11 mouse cellular contexts compared by ENCODE assay signal in genomic region chr5:19908706-19909060, GRCm38 (mm10).
DNase-seq lines count a peak whose midpoint lies in the region; ATAC-seq lines count a peak whose summit lies in the region.
"Had no signal": no experiment of that assay in that cellular context is flagged by ENCODE, and none has a peak within 500 bp of the region (broad histone marks: within the 10 kb centered on the region; RNA-seq: fewer than 3 reads in every experiment).

No protein-coding gene starts in this region.

- 0 out of 2 replicates have a peak, but pooled peaks have one; percentile 3 for ATAC-seq in frontal cortex, adult (ENCODE audit: low TSS enrichment)
- no peak for ATAC-seq in lung, embryonic 15.5 days (ENCODE audit: borderline replicate concordance, extremely low read depth, low FRiP score, low TSS enrichment)
- no peak for ATAC-seq in hindbrain, embryonic 15.5 days (ENCODE audit: low FRiP score, low read depth)
- peak; percentile 26; the same call in 1 of the 2 replicates for ATAC-seq in neural tube, embryonic 14.5 days (ENCODE audit: low read depth)
- ATAC-seq: activated CD4-positive, CD25-positive, alpha-beta regulatory T cell, adult 4 months had no signal

- H3K4me1 ChIP-seq in lung, embryonic 15.5 days: 0 out of 2 replicates have a peak, but pooled peaks cover 6% of the 10 kb centered on the region
- H3K4me1 ChIP-seq in hindbrain, embryonic 15.5 days (replicated peaks): peaks cover 26% of the 10 kb centered on the region
- peaks cover 5% of the 10 kb centered on the region; the same call in 1 of the 2 replicates for H3K4me1 ChIP-seq in neural tube, embryonic 14.5 days (ENCODE audit: control insufficient read depth, insufficient read depth, low read length)
- H3K4me1 ChIP-seq: liver, embryonic 13.5 days had no signal

- H3K27me3 ChIP-seq in lung, embryonic 15.5 days: no peaks in the 10 kb centered on the region
- H3K27me3 ChIP-seq in hindbrain, embryonic 15.5 days: no peaks in the 10 kb centered on the region
- no peaks in the 10 kb centered on the region for H3K27me3 ChIP-seq in neural tube, embryonic 14.5 days (ENCODE audit: control insufficient read depth, insufficient read depth, low read length)

- peak overlapping the region; percentile 61 for H3K4me2 ChIP-seq in lung, embryonic 15.5 days
- peak overlapping the region; percentile 63 for H3K4me2 ChIP-seq in hindbrain, embryonic 15.5 days
- peak overlapping the region; percentile 66 for H3K4me2 ChIP-seq in neural tube, embryonic 14.5 days (ENCODE audit: low read depth, low read length)

- H3K4me3 ChIP-seq in lung, embryonic 15.5 days: peak overlapping the region; percentile 30
- H3K4me3 ChIP-seq in hindbrain, embryonic 15.5 days: peak overlapping the region; percentile 54
- H3K4me3 ChIP-seq in neural tube, embryonic 14.5 days (ENCODE audit: low read depth, low read length): peak overlapping the region; percentile 46

- no peaks in the 10 kb centered on the region for H3K36me3 ChIP-seq in lung, embryonic 15.5 days
- H3K36me3 ChIP-seq in hindbrain, embryonic 15.5 days: no peaks in the 10 kb centered on the region
- no peaks in the 10 kb centered on the region for H3K36me3 ChIP-seq in neural tube, embryonic 14.5 days (ENCODE audit: control insufficient read depth, insufficient read depth, low read length)
- H3K36me3 ChIP-seq: liver, embryonic 13.5 days had no signal

- DNase-seq in frontal cortex, postnatal 14 days (ENCODE audit: low spot score in 2 of 2): no peak
- no peak for DNase-seq in lung, postnatal 4 days
- no peak for DNase-seq in ovary, postnatal 36 days (ENCODE audit: low spot score)
- no peak for DNase-seq in layer of hippocampus, postnatal 14 days (ENCODE audit: low spot score in 2 of 2)
- DNase-seq: B cell, adult 2 months; liver, embryonic 13.5 days had no signal

- H3K9me3 ChIP-seq in lung, embryonic 15.5 days: no peaks in the 10 kb centered on the region
- H3K9me3 ChIP-seq in hindbrain, embryonic 15.5 days: no peaks in the 10 kb centered on the region
- H3K9me3 ChIP-seq in neural tube, embryonic 14.5 days (ENCODE audit: control insufficient read depth, low read length): no peaks in the 10 kb centered on the region
- H3K9me3 ChIP-seq: liver, embryonic 13.5 days had no signal

- H3K27ac ChIP-seq in lung, embryonic 15.5 days: no peak overlapping the region
- H3K27ac ChIP-seq in hindbrain, embryonic 15.5 days (replicated peaks): peak overlapping the region; percentile 89
- peak overlapping the region; percentile 76 for H3K27ac ChIP-seq in neural tube, embryonic 14.5 days (ENCODE audit: low read depth, low read length)
- H3K27ac ChIP-seq: liver, embryonic 13.5 days had no signal

- 4% methylated on average over 5 of the region's 5 CpGs for WGBS in lung, embryonic 15.5 days
- 2% methylated on average over 5 of the region's 5 CpGs for WGBS in hindbrain, embryonic 15.5 days
- 1% methylated on average over 5 of the region's 5 CpGs for WGBS in neural tube, embryonic 14.5 days

- H3K9ac ChIP-seq in lung, embryonic 15.5 days: no peak overlapping the region
- H3K9ac ChIP-seq in hindbrain, embryonic 15.5 days: peak overlapping the region; percentile 71
- peak overlapping the region; percentile 69 for H3K9ac ChIP-seq in neural tube, embryonic 14.5 days (replicated peaks; ENCODE audit: low read depth, low read length)
- H3K9ac ChIP-seq: liver, embryonic 13.5 days had no signal

Comparison
In these comparisons a context has a peak if more than half of its experiments do, and no peak if none do; other contexts are left out.
1. ATAC-seq: peak in frontal cortex, adult (single experiment) and neural tube, embryonic 14.5 days (single experiment); none in lung, embryonic 15.5 days (single experiment) and hindbrain, embryonic 15.5 days (single experiment).
2. Peak in every context shown above with its lines, with median percentiles within 50 percentile points of each other: H3K4me2 ChIP-seq and H3K4me3 ChIP-seq.